Mouse (Mus musculus) hindbrain, embryonic 14.5 days (tissue): Measurements from ENCODE around the gene Cacna2d3. TPM values are rescaled to one million over a fixed set of nuclear protein-coding genes. Genes with fewer than 3 reads are reported as not detected.

Source experiments
- ATAC-seq: fragments of 200-750 bp; cut with Nextera tagmentation; 2 replicates; pipeline ENCODE4 v1.8.0; 2017; ENCODE audit warnings: moderate number of reproducible peaks, mild to moderate bottlenecking, moderate TSS enrichment, moderate library complexity; ENCODE audit not compliant: low FRiP score
- DNase-seq: peaks from one replicate; pipeline ENCODE4 v3.0.0-alpha.2; 2015; ENCODE audit warnings: low spot score
- H3K27ac ChIP-seq: fragments of 300-500 bp; sonication (generic); 2 replicates; pipeline ENCODE4 v1.5.1; 2014; ENCODE audit warnings: mild to moderate bottlenecking, moderate library complexity
- H3K27me3 ChIP-seq: fragments of 300-500 bp; sonication (generic); 2 replicates; pipeline ENCODE4 v1.6.1; 2014; ENCODE audit warnings: mild to moderate bottlenecking, low read length, mixed read lengths; ENCODE audit not compliant: control insufficient read depth, insufficient read depth
- H3K36me3 ChIP-seq: fragments of 300-500 bp; sonication (generic); replicated peaks from 2 replicates; pipeline ENCODE4 v1.6.1; 2014; ENCODE audit not compliant: control insufficient read depth, insufficient read depth
- H3K4me1 ChIP-seq: fragments of 300-500 bp; sonication (generic); replicated peaks from 2 replicates; pipeline ENCODE4 v1.6.1; 2014; ENCODE audit warnings: antibody characterized with exemption, low read length, mixed read lengths; ENCODE audit not compliant: control insufficient read depth, insufficient read depth
- H3K4me2 ChIP-seq: fragments of 300-500 bp; sonication (generic); replicated peaks from 2 replicates; pipeline ENCODE4 v1.6.1; 2014; ENCODE audit warnings: mild to moderate bottlenecking, moderate library complexity
- H3K4me3 ChIP-seq: fragments of 300-500 bp; sonication (generic); replicated peaks from 2 replicates; pipeline ENCODE4 v1.5.1; 2014; ENCODE audit warnings: mild to moderate bottlenecking, low read length
- H3K9ac ChIP-seq: fragments of 300-500 bp; sonication (generic); 2 replicates; pipeline ENCODE4 v1.6.1; 2014
- H3K9me3 ChIP-seq: fragments of 300-500 bp; sonication (generic); 2 replicates; pipeline ENCODE4 v1.6.1; 2016; ENCODE audit warnings: low read length; ENCODE audit not compliant: control insufficient read depth
- WGBS: fragments of 180-500 bp; shearing (Covaris S2); extraction: QIAGEN DNeasy Blood & Tissue Kit; methylation state at CpG from one replicate; pipeline ENCODE4 v1.1.7; 2014; 5-methylcytosine and 5-hydroxymethylcytosine counted together
- polyA plus RNA-seq: library from polyadenylated mRNA; unstranded; fragments of >200 nt; fragmentation: Nextera tagmentation; extraction: Ambion mirVana; gene quantifications from 2 replicates; pipeline ENCODE4 v1.2.1, GENCODE M21; 2014

Gene Cacna2d3
- polyA plus RNA-seq, 1 experiment from 2014 or later: 61.6 TPM

DNA sequence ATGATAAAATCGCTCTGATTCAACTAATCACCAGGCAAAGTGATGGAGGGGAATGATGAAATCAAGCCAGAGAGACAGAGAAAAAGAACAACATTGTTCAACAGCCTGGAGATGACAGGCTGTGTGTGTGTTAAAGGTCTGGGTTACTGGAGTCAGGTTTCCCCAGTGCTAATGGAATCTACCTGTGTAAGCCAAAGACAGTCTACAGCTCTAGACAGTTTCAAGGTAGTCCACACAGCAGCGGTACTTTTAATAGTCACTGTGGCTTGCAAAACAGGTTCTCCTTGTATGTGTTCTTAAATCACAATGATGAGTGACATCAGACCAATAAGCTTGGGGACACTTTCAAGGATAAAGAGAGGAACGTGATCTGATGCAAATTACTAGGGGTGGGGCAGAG is 191.1 kb downstream of the Cacna2d3 start:
- Histone ChIP-seq H3K4me2 (no peak overlapping the region), H3K4me1 (peaks cover 14% of the 10 kb centered on the region), H3K9me3 (no peaks in the 10 kb centered on the region), H3K36me3 (no peaks in the 10 kb centered on the region), H3K27ac (no peak overlapping the region), H3K27me3 (no peaks in the 10 kb centered on the region), H3K9ac (no peak overlapping the region), H3K4me3 (no peak overlapping the region)
- DNase-seq: no peak
- no peak for ATAC-seq
- 85% methylated on average over 3 of the region's 3 CpGs for WGBS

DNA sequence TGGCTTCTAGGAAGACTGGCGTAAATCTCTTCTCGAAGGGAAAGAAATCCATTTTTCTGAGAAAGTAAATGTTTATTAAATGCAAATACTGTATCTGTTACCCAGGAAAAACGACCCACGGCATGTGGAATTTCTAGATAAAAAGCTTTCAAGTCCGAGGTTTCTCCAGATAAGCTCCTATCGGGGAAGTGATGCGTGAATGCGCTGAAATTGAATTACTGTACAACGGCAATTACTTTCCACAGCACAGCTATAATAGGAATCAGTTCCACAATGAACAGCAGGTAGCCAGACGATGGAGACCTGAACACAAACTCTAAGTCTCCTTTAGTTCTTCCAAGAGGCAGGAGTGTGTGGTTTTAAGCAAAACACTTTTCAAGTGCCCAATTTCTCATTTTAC is 193.0 kb downstream of the Cacna2d3 start:
- Histone ChIP-seq H3K36me3 (no peaks in the 10 kb centered on the region), H3K4me3 (no peak overlapping the region), H3K27me3 (no peaks in the 10 kb centered on the region), H3K9ac (no peak overlapping the region), H3K27ac (peak overlapping the region; percentile 46; the same call in 1 of the 2 replicates), H3K9me3 (no peaks in the 10 kb centered on the region), H3K4me2 (no peak overlapping the region), H3K4me1 (peaks cover 14% of the 10 kb centered on the region)
- 59% methylated on average over 10 of the region's 10 CpGs for WGBS
- ATAC-seq (no peak), DNase-seq (no peak)

DNA sequence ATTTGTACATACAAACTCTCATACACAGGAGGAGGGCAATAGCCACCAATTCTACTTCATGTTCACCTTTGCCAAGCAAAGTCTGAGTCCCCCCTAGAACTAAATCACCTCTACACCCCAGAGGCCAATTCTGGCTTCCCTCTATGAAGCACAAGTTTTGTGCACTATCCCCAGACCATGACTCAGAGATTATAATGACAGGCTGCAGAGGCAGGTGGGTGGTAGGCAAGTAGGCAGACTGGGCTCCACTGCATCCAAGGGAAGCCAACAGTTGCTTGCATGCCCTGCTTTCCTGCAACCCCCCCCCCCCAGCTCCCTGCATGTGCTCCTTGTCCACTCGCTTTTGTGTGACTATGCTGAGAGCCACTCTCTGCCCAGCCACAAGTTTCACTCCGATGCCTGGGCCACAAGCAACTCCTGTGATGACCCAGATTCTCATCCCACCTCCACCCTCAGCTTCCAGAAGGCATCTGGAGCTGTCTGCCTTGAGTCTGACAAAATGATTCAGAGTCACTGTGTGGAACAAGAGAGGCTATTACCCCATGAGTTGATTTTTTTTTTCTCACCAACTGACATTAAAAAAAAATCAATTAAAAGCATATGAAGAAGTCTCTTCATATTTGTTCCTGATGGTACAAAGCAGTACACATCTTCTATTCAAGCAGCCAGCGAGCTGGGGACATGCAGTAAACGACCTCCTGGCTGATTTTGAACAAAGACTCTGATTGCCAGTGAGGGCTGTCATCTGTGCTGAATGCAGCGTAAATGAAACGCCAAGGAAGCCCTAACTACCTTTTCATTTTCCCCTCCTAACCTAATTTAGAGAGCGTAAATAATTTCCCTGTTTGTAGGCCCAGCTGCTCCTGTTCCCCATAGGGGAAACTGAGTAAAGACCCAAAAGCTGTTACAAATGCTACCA is 201.7 kb downstream of the Cacna2d3 start:
- peak overlapping the region; percentile 72 for H3K27ac ChIP-seq
- H3K4me1 ChIP-seq: peaks cover 15% of the 10 kb centered on the region
- no peak for DNase-seq
- H3K9ac ChIP-seq: no peak overlapping the region
- H3K27me3 ChIP-seq: no peaks in the 10 kb centered on the region
- no peaks in the 10 kb centered on the region for H3K9me3 ChIP-seq
- H3K36me3 ChIP-seq: no peaks in the 10 kb centered on the region
- ATAC-seq: no peak
- WGBS: 21% methylated on average over 7 of the region's 7 CpGs
- H3K4me3 ChIP-seq: no peak overlapping the region
- H3K4me2 ChIP-seq: no peak overlapping the region

DNA sequence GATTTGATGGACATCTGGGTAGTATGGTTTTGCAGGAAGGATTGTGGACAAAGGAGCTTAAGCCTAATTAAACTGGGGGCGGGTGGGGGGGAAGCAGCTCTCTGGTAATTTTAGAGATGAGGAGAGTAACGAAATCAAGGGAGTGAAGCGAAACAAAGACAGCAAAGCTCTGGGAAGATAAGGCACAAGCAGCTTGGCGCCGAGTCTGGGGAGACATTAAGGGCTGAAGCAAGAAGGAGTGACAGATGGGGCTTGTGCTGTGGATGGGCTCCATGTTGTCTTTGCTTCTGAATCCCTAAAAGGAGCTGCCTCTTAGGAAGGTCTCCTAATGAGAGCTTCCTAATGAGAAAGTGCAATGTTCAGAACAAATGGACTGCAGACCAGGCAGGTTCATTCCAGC is 219.0 kb downstream of the Cacna2d3 start:
- H3K9me3 ChIP-seq: no peaks in the 10 kb centered on the region
- H3K4me1 ChIP-seq: no peaks in the 10 kb centered on the region
- H3K9ac ChIP-seq: no peak overlapping the region
- no peak for DNase-seq
- H3K27me3 ChIP-seq: no peaks in the 10 kb centered on the region
- no peak overlapping the region for H3K4me3 ChIP-seq
- ATAC-seq: no peak
- no peak overlapping the region for H3K4me2 ChIP-seq
- H3K36me3 ChIP-seq: no peaks in the 10 kb centered on the region
- WGBS: 58% methylated on average over 5 of the region's 5 CpGs
- H3K27ac ChIP-seq: no peak overlapping the region

DNA sequence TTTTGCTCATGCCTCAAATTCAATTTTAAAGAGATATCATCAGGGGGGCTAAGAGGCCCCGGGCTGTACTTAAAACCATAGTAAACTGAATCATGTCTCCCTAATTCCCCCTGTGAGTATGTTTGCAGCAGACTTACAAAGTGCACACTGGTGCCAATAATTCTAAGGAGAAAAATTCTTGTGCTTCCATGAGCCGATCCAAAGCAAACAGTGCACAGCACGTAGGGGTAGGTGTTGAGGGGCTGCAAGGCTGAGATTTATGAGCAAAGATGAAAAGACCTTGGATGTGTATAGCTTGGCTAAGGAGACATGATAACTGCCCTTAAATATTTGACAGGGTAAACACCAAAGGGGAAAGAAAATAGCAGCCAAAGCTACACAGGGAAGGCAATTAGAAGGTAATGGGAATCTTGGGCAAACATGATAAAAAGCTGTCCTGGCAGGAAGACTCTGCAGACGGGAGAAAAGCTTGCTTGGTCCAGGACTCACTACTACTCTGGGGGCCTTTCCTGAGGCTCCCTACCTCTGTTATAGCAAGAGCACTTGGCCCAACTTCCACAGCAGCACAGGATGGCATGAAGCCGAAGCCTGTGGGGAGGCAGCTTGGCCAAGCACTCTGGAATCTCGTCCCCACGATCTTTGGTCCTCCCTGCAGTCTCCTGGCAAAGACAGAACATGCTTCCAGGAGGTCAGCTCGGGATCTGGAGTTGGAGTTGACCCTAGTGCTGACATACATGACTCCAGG is 222.9 kb downstream of the Cacna2d3 start:
- Histone ChIP-seq H3K4me3 (no peak overlapping the region), H3K27me3 (no peaks in the 10 kb centered on the region), H3K4me2 (no peak overlapping the region), H3K27ac (no peak overlapping the region), H3K9ac (no peak overlapping the region), H3K36me3 (no peaks in the 10 kb centered on the region), H3K4me1 (no peaks in the 10 kb centered on the region), H3K9me3 (no peaks in the 10 kb centered on the region)
- ATAC-seq (no peak), DNase-seq (no peak)
- 73% methylated on average over 8 of the region's 8 CpGs for WGBS

DNA sequence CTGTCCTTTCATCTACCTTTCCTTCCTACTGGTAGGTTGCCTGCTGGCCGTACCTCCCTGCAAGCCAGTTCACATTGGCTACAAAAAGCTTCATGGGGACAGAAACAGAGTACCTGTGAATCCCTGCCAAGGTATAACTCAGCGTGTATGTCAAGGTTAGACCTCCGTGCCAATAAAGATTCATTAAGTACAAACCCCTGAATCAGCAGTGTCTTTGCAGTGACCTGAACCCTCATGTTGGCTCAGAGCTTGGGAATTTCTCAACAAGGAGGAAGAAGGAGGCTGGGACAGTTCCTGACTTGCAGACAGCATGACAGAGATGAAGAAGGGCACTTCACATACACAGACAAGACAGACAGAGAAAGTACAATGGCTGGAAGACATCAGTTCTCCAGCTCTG is 225.1 kb downstream of the Cacna2d3 start:
- H3K27ac ChIP-seq: no peak overlapping the region
- H3K9me3 ChIP-seq: no peaks in the 10 kb centered on the region
- no peaks in the 10 kb centered on the region for H3K4me1 ChIP-seq
- DNase-seq (no peak), ATAC-seq (no peak)
- H3K4me2 ChIP-seq: no peak overlapping the region
- H3K4me3 ChIP-seq: no peak overlapping the region
- H3K27me3 ChIP-seq: no peaks in the 10 kb centered on the region
- no peaks in the 10 kb centered on the region for H3K36me3 ChIP-seq
- no peak overlapping the region for H3K9ac ChIP-seq
- WGBS: 90% methylated on average over 3 of the region's 3 CpGs

DNA sequence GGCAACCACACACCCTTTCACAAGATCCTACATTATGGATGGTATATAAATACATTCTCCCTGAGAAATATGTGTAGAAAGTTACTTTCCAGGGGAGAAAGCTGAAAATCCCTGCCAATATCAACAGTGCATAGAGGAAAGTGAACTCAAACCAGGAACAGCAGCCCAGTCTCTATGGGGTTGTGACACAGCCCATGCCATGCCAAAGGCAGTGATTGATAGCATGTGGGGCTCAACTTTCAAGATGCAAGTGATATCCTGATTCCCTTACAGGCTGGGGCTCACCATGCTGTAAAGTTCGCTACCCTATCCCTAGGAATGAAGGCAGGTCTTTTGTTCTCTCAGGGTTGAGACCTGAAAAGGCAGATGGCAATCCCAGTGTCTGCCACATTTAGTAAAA is 229.9 kb downstream of the Cacna2d3 start:
- Histone ChIP-seq H3K4me3 (no peak overlapping the region), H3K36me3 (no peaks in the 10 kb centered on the region), H3K27me3 (no peaks in the 10 kb centered on the region), H3K9ac (no peak overlapping the region), H3K4me2 (no peak overlapping the region), H3K9me3 (no peaks in the 10 kb centered on the region), H3K27ac (no peak overlapping the region), H3K4me1 (0 out of 2 replicates have a peak, but pooled peaks cover 3% of the 10 kb centered on the region)
- no peak for DNase-seq
- no peak for ATAC-seq
- WGBS: 67% methylated on average over 1 of the region's 1 CpGs

DNA sequence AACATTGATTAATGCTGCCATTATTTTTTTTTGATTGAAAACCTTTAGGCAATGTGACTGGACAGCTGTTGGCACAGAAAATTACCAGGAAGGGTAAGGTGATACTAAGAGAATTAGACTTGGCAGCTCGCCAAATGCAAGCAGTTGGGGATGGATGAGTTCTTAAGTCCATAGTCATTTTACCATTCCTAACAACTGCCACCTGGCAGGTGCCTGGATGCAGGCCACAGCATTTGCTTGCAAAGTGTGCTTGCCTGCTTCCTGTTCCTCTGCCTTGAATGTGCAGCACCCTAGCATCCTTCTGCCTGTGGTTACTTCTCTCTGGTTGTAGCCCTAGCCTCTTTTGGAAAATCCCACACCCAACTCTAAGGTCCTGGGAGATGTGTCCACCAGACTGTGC is 236.2 kb downstream of the Cacna2d3 start:
- H3K4me1 ChIP-seq: 0 out of 2 replicates have a peak, but pooled peaks cover 3% of the 10 kb centered on the region
- 83% methylated on average over 1 of the region's 1 CpGs for WGBS
- no peak overlapping the region for H3K9ac ChIP-seq
- no peak overlapping the region for H3K4me3 ChIP-seq
- ATAC-seq: no peak
- H3K36me3 ChIP-seq: no peaks in the 10 kb centered on the region
- no peak overlapping the region for H3K4me2 ChIP-seq
- H3K27me3 ChIP-seq: no peaks in the 10 kb centered on the region
- DNase-seq: no peak
- H3K9me3 ChIP-seq: no peaks in the 10 kb centered on the region
- no peak overlapping the region for H3K27ac ChIP-seq

DNA sequence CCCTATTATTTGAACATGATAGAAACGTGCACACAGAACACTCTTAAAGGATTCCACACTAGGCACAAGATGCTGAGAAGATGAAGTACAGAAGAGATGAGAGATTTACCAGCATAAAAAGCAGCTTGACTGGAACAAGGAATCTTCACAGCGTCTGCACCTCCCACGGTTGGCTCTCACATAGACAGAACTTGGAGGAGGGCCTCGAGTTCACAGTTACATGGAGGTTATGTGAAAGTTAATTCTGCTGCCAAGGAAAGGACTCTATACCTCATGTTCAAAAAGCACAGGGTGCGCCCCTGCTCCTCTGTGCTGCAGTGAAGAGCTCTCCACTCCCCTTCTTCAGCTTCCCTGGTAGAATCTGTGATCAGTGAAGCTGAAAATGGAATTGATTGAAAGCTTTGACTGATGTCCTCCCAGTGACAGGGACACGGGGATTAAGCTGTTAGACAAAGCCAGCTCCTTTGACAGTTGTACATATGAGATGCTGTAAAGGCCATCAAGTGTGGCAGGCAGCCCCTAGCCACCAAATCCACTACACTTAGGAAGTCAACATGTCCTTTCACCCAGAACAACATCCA is 243.2 kb downstream of the Cacna2d3 start:
- DNase-seq (no peak), ATAC-seq (no peak)
- no peak overlapping the region for H3K9ac ChIP-seq
- no peaks in the 10 kb centered on the region for H3K36me3 ChIP-seq
- no peak overlapping the region for H3K27ac ChIP-seq
- 43% methylated on average over 6 of the region's 6 CpGs for WGBS
- H3K27me3 ChIP-seq: no peaks in the 10 kb centered on the region
- H3K9me3 ChIP-seq: no peaks in the 10 kb centered on the region
- no peaks in the 10 kb centered on the region for H3K4me1 ChIP-seq
- H3K4me2 ChIP-seq: no peak overlapping the region
- H3K4me3 ChIP-seq: no peak overlapping the region
